Mouse (Mus musculus) hindbrain, embryonic 14.5 days (tissue): ENCODE measurements around the gene Syt2. TPM values are rescaled to one million over a fixed set of nuclear protein-coding genes. Genes with fewer than 3 reads are reported as not detected.

Experiments used
- ATAC-seq: fragments of 200-750 bp; cut with Nextera tagmentation; 2 replicates; pipeline ENCODE4 v1.8.0; 2017; ENCODE audit warnings: moderate number of reproducible peaks, mild to moderate bottlenecking, moderate TSS enrichment, moderate library complexity; ENCODE audit not compliant: low FRiP score
- DNase-seq: peaks from one replicate; pipeline ENCODE4 v3.0.0-alpha.2; 2015; ENCODE audit warnings: low spot score
- H3K27ac ChIP-seq: fragments of 300-500 bp; sonication (generic); 2 replicates; pipeline ENCODE4 v1.5.1; 2014; ENCODE audit warnings: mild to moderate bottlenecking, moderate library complexity
- H3K27me3 ChIP-seq: fragments of 300-500 bp; sonication (generic); 2 replicates; pipeline ENCODE4 v1.6.1; 2014; ENCODE audit warnings: mild to moderate bottlenecking, low read length, mixed read lengths; ENCODE audit not compliant: control insufficient read depth, insufficient read depth
- H3K36me3 ChIP-seq: fragments of 300-500 bp; sonication (generic); replicated peaks from 2 replicates; pipeline ENCODE4 v1.6.1; 2014; ENCODE audit not compliant: control insufficient read depth, insufficient read depth
- H3K4me1 ChIP-seq: fragments of 300-500 bp; sonication (generic); replicated peaks from 2 replicates; pipeline ENCODE4 v1.6.1; 2014; ENCODE audit warnings: antibody characterized with exemption, low read length, mixed read lengths; ENCODE audit not compliant: control insufficient read depth, insufficient read depth
- H3K4me2 ChIP-seq: fragments of 300-500 bp; sonication (generic); replicated peaks from 2 replicates; pipeline ENCODE4 v1.6.1; 2014; ENCODE audit warnings: mild to moderate bottlenecking, moderate library complexity
- H3K4me3 ChIP-seq: fragments of 300-500 bp; sonication (generic); replicated peaks from 2 replicates; pipeline ENCODE4 v1.5.1; 2014; ENCODE audit warnings: mild to moderate bottlenecking, low read length
- H3K9ac ChIP-seq: fragments of 300-500 bp; sonication (generic); 2 replicates; pipeline ENCODE4 v1.6.1; 2014
- H3K9me3 ChIP-seq: fragments of 300-500 bp; sonication (generic); 2 replicates; pipeline ENCODE4 v1.6.1; 2016; ENCODE audit warnings: low read length; ENCODE audit not compliant: control insufficient read depth
- WGBS: fragments of 180-500 bp; shearing (Covaris S2); extraction: QIAGEN DNeasy Blood & Tissue Kit; methylation state at CpG from one replicate; pipeline ENCODE4 v1.1.7; 2014; 5-methylcytosine and 5-hydroxymethylcytosine counted together
- polyA plus RNA-seq: library from polyadenylated mRNA; unstranded; fragments of >200 nt; fragmentation: Nextera tagmentation; extraction: Ambion mirVana; gene quantifications from 2 replicates; pipeline ENCODE4 v1.2.1, GENCODE M21; 2014

Syt2 gene
- polyA plus RNA-seq, 1 experiment from 2014 or later = 10.1 TPM

- Histone ChIP-seq H3K9ac (no peak overlapping the region), H3K36me3 (peaks cover 7% of the 10 kb centered on the region), H3K27ac (no peak overlapping the region), H3K4me2 (no peak overlapping the region), H3K9me3 (no peaks in the 10 kb centered on the region), H3K4me3 (no peak overlapping the region), H3K27me3 (no peaks in the 10 kb centered on the region), H3K4me1 (no peaks in the 10 kb centered on the region)
- ATAC-seq = no peak
- WGBS = 72% methylated on average over 13 of the region's 13 CpGs
- no peak for DNase-seq
Measured at GRCm38 (mm10) chr1:134777936-134778548, 131.6 kb downstream of the Syt2 start.

DNA sequence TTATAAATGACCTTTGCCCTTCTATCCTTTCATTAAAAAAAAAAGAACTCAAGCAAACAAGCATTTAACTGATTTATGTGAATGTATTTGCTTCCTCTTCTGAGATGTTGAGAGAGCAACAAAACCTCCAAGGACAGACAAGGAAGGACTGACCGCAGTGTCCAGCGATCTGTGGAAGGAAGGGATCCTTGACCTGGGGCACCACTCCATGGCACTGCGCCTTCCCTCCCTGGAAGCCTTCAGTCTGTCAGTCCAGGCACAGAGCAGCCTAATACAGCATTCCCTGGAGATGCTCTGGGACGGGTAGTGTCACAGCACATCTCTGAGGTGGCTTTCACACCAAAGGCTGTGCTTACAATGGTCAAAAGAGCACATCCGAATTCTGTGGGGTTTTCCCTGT is 136.3 kb downstream of the Syt2 start:
- DNase-seq (no peak), ATAC-seq (no peak)
- no peaks in the 10 kb centered on the region for H3K4me1 ChIP-seq
- H3K4me2 ChIP-seq = no peak overlapping the region
- H3K9me3 ChIP-seq = no peaks in the 10 kb centered on the region
- 83% methylated on average over 5 of the region's 5 CpGs for WGBS
- H3K4me3 ChIP-seq = no peak overlapping the region
- H3K9ac ChIP-seq = no peak overlapping the region
- H3K27ac ChIP-seq = no peak overlapping the region
- no peaks in the 10 kb centered on the region for H3K27me3 ChIP-seq
- no peaks in the 10 kb centered on the region for H3K36me3 ChIP-seq

DNA sequence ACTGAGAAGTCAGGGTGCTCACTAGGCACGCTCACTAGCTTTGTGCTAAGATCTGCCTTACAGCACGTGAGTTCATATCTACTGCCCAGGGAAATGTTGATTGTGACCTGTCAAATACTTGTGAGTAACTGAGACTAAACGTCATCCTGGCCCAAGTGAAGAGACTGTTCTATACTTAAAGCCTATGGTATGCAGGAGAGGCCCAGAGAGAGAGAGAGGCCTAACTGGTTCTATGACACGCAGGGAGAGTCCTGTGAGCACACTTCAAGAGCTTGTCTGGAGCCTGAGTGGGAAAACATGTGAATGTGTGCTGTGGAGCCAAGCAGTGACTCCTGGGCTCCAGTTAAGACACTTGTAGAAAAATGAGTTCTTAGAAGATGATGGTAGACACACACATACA is 137.5 kb downstream of the Syt2 start:
- H3K4me3 ChIP-seq = no peak overlapping the region
- no peak overlapping the region for H3K4me2 ChIP-seq
- H3K9me3 ChIP-seq = no peaks in the 10 kb centered on the region
- H3K27ac ChIP-seq = no peak overlapping the region
- DNase-seq (no peak), ATAC-seq (no peak)
- no peaks in the 10 kb centered on the region for H3K4me1 ChIP-seq
- no peaks in the 10 kb centered on the region for H3K36me3 ChIP-seq
- H3K9ac ChIP-seq = no peak overlapping the region
- 93% methylated on average over 4 of the region's 4 CpGs for WGBS
- H3K27me3 ChIP-seq = no peaks in the 10 kb centered on the region

- H3K4me2 ChIP-seq = no peak overlapping the region
- 81% methylated on average over 6 of the region's 6 CpGs for WGBS
- no peaks in the 10 kb centered on the region for H3K27me3 ChIP-seq
- no peak for ATAC-seq
- peak overlapping the region; percentile 24; the same call in 1 of the 2 replicates for H3K27ac ChIP-seq
- H3K9me3 ChIP-seq = no peaks in the 10 kb centered on the region
- H3K9ac ChIP-seq = no peak overlapping the region
- H3K4me3 ChIP-seq = no peak overlapping the region
- no peaks in the 10 kb centered on the region for H3K36me3 ChIP-seq
- DNase-seq = no peak
- no peaks in the 10 kb centered on the region for H3K4me1 ChIP-seq
Measured at GRCm38 (mm10) chr1:134784481-134784880, 138.0 kb downstream of the Syt2 start.

DNA sequence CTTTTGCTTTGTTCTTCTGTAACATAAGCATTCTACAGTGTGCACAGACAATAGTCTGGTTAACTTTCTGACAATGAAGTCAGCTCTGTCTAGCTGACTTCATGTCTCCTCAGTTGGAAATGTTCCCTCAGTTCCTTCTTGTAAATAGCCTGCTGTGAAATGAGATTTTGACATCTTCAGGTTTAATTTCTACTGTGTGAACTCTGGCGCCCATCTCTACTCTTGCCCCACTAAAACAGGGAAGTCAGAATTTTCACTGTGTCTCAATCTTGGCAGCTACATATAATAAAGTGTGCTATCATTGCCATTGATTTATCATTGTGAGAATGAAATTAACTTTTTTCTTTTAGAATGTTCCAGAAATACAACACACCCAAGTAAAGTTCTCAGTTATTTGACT is 138.4 kb downstream of the Syt2 start:
- H3K9ac ChIP-seq = no peak overlapping the region
- H3K4me3 ChIP-seq = no peak overlapping the region
- ATAC-seq (no peak), DNase-seq (no peak)
- H3K9me3 ChIP-seq = no peaks in the 10 kb centered on the region
- no peaks in the 10 kb centered on the region for H3K4me1 ChIP-seq
- H3K36me3 ChIP-seq = no peaks in the 10 kb centered on the region
- no peak overlapping the region for H3K4me2 ChIP-seq
- peak overlapping the region; percentile 24; the same call in 1 of the 2 replicates for H3K27ac ChIP-seq
- WGBS = 93% methylated on average over 1 of the region's 1 CpGs
- no peaks in the 10 kb centered on the region for H3K27me3 ChIP-seq

DNA sequence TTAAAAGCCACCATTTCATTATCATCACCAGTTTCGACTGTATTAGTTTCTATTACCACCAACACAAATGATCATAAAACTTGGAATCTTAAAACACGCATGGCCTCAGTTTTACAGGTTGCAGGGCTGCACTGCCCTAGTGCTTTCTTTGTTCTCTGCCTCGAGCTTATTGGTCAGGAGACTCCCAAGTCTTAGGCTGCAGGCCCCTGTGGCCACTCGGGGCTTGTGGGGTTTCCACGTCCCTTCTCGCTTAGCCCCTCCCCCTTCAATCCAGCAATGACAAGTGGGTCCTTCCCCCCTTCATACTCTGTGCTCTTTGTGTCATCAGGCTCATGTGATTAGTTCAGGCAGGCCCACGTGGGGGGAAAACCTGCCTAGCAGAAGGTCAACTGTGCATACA is 141.6 kb downstream of the Syt2 start:
- no peaks in the 10 kb centered on the region for H3K9me3 ChIP-seq
- no peaks in the 10 kb centered on the region for H3K27me3 ChIP-seq
- no peaks in the 10 kb centered on the region for H3K4me1 ChIP-seq
- H3K4me3 ChIP-seq = no peak overlapping the region
- no peaks in the 10 kb centered on the region for H3K36me3 ChIP-seq
- 46% methylated on average over 7 of the region's 7 CpGs for WGBS
- ATAC-seq (no peak), DNase-seq (no peak)
- H3K27ac ChIP-seq = no peak overlapping the region
- H3K9ac ChIP-seq = no peak overlapping the region
- no peak overlapping the region for H3K4me2 ChIP-seq

- Histone ChIP-seq H3K9ac (no peak overlapping the region), H3K27me3 (no peaks in the 10 kb centered on the region), H3K4me3 (no peak overlapping the region), H3K4me2 (no peak overlapping the region), H3K27ac (no peak overlapping the region), H3K9me3 (no peaks in the 10 kb centered on the region), H3K36me3 (no peaks in the 10 kb centered on the region), H3K4me1 (0 out of 2 replicates have a peak, but pooled peaks cover 2% of the 10 kb centered on the region)
- WGBS = 94% methylated on average over 2 of the region's 2 CpGs
- DNase-seq (no peak), ATAC-seq (no peak)
Measured at GRCm38 (mm10) chr1:134790716-134791439, 144.4 kb downstream of the Syt2 start.

DNA sequence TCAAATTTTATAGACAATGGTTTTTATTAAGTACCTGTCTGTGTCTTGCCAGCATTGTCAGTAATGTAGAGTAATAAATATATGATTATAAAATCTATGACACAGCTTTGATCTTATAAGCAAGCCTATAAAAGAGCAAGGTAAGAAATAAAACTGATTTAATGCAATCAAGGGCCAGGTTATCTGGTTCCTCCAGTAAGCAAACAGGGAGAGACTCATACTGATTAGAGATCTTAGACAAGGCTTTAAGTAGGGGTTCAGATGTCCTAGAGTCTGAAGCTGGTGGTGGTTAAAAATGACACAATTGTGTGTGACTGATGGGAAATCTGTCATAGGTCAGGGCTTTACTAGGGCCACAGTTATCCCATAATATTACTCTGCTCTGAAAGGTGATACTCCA is 145.0 kb downstream of the Syt2 start:
- no peak overlapping the region for H3K27ac ChIP-seq
- no peaks in the 10 kb centered on the region for H3K9me3 ChIP-seq
- H3K36me3 ChIP-seq = no peaks in the 10 kb centered on the region
- H3K4me2 ChIP-seq = no peak overlapping the region
- H3K4me3 ChIP-seq = no peak overlapping the region
- H3K9ac ChIP-seq = no peak overlapping the region
- no peak for ATAC-seq
- no peak for DNase-seq
- H3K4me1 ChIP-seq = 0 out of 2 replicates have a peak, but pooled peaks cover 6% of the 10 kb centered on the region
- H3K27me3 ChIP-seq = no peaks in the 10 kb centered on the region

- ATAC-seq (no peak), DNase-seq (no peak)
- WGBS = 95% methylated on average over 1 of the region's 1 CpGs
- no peak overlapping the region for H3K4me2 ChIP-seq
- no peak overlapping the region for H3K27ac ChIP-seq
- H3K27me3 ChIP-seq = no peaks in the 10 kb centered on the region
- H3K9ac ChIP-seq = no peak overlapping the region
- peaks cover 5% of the 10 kb centered on the region; the same call in 1 of the 2 replicates for H3K36me3 ChIP-seq
- no peak overlapping the region for H3K4me3 ChIP-seq
- H3K9me3 ChIP-seq = 0 out of 2 replicates have a peak, but pooled peaks cover 4% of the 10 kb centered on the region
- H3K4me1 ChIP-seq = 0 out of 2 replicates have a peak, but pooled peaks cover 6% of the 10 kb centered on the region
Measured at GRCm38 (mm10) chr1:134796076-134796475, 149.6 kb downstream of the Syt2 start.
